Mouse (Mus musculus): ENCODE measurements around the gene Mgst2. TPM values are rescaled to one million over a fixed set of nuclear protein-coding genes. Genes with fewer than 3 reads are reported as not detected.
A peak's percentile ranks its signal among the peaks of the same experiment; 100 is the strongest.

Gene Mgst2
- polyA plus RNA-seq, 1 experiment, result not detected

DNA sequence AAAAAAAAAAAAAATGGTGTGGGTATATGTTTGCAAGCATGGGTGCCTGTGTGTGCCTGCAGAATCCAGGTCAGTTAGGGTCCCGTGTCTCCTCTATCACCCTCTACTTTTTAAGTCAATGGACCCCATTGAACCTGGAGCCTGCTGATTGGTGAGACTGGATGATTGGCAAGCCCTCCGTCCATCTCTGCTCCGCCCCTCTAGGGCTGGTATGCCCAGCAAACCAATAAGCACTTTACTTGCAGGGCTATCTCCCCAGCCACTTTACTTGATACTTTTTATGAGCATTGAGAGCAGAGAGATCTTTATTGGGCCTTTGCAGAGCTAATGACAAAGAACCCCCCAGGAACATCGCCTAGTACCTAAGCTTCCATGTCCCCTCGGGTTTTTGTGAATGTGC, 54.3 kb downstream of the Mgst2 start:
- Histone ChIP-seq H3K4me1 (ENCODE audit: control insufficient read depth, insufficient read depth, low read length) (peaks cover 1% of the 10 kb centered on the region; the same call in 1 of the 2 replicates), H3K4me3 (ENCODE audit: insufficient read depth, low read depth, low read length) (no peak overlapping the region), H3K27ac (ENCODE audit: insufficient read depth, low read depth, low read length) (no peak overlapping the region)
- WGBS, result 84% methylated on average over 5 of the region's 5 CpGs
- TF ChIP-seq CTCF (IDR thresholded peaks at IDR 0.05; ENCODE audit: insufficient read depth, low read depth, low read length) (no peak), POLR2A (IDR thresholded peaks at IDR 0.05; ENCODE audit: insufficient read depth, low read depth, low read length) (no peak)

DNA sequence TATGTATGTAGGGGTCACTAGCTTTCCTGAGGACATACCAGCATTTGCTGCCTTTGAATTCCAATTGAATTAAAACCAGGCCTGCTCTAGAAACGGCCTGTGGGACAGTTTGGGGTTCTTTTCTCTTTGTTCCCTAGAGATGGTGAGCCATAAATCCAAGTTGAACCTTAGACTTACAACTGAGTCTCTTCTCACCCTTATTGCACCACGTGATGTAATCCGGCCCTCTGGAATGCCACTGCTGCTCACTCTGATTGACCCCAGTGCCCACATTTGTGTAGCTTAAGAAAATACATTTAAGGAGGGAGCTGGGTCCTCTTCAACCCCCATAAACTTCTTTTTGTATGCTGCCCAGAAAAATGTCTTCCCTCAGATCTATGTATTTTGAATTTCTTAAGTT, 57.3 kb downstream of the Mgst2 start:
- H3K4me3 ChIP-seq (ENCODE audit: insufficient read depth, low read depth, low read length), result no peak overlapping the region
- no peak for TF ChIP-seq POLR2A (IDR thresholded peaks at IDR 0.05; ENCODE audit: insufficient read depth, low read depth, low read length)
- no peak for TF ChIP-seq CTCF (IDR thresholded peaks at IDR 0.05; ENCODE audit: insufficient read depth, low read depth, low read length)
- H3K27ac ChIP-seq (ENCODE audit: insufficient read depth, low read depth, low read length), result no peak overlapping the region
- WGBS, result 87% methylated on average over 3 of the region's 3 CpGs
- H3K4me1 ChIP-seq (ENCODE audit: control insufficient read depth, insufficient read depth, low read length), result no peaks in the 10 kb centered on the region

DNA sequence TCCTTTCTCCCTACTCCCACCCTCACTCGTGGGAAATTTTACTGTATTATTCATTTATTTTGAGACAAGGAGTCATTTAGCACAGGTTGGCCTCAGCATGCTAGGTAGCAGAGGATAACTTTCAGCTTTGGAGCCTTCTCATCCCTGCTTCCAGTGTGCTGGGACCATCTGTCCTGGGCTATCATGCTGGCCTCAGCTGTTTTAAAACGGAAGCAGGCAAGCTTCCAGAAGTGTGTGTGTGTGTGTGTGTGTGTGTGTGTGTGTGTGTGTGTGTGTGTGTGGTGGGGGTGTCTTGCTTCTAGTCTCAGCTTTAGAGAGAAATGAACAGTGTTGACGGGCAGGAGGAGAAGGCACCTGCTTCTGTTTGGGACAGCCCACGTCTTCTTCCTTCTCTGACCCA, 57.7 kb downstream of the Mgst2 start:
- WGBS, result 75% methylated on average over 4 of the region's 4 CpGs

DNA sequence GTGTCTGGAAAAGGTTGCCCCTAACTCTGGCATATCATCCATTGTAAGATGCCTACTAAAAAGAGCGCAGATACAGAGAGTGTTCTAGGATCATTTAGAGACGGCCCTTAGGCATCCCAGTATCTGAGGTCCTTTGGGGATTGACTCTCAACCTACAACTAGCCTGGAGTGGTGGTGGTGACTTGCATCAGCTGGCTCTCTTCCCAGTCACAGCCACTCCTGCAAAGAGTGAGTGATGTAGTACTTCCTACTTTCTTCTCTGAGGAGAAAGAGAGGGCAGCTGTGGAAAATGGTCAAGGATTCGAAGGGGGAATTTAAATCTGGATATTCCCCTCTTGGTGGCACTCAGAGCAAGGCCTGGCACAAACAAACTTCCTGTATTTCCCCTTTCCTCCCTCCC, 59.2 kb downstream of the Mgst2 start:
- TF ChIP-seq POLR2A (IDR thresholded peaks at IDR 0.05; ENCODE audit: insufficient read depth, low read depth, low read length) (no peak), CTCF (IDR thresholded peaks at IDR 0.05; ENCODE audit: insufficient read depth, low read depth, low read length) (no peak)
- Histone ChIP-seq H3K4me3 (ENCODE audit: insufficient read depth, low read depth, low read length) (no peak overlapping the region), H3K4me1 (ENCODE audit: control insufficient read depth, insufficient read depth, low read length) (no peaks in the 10 kb centered on the region), H3K27ac (ENCODE audit: insufficient read depth, low read depth, low read length) (no peak overlapping the region)
- 86% methylated on average over 3 of the region's 3 CpGs for WGBS

More for the DNA sequence above, 57.7 kb downstream of the Mgst2 start:
- H3K27ac ChIP-seq (ENCODE audit: insufficient read depth, low read depth, low read length), result no peak overlapping the region
- TF ChIP-seq CTCF (IDR thresholded peaks at IDR 0.05; ENCODE audit: insufficient read depth, low read depth, low read length), result no peak
- TF ChIP-seq POLR2A (IDR thresholded peaks at IDR 0.05; ENCODE audit: insufficient read depth, low read depth, low read length), result no peak
- H3K4me3 ChIP-seq (ENCODE audit: insufficient read depth, low read depth, low read length), result no peak overlapping the region
- H3K4me1 ChIP-seq (ENCODE audit: control insufficient read depth, insufficient read depth, low read length), result no peaks in the 10 kb centered on the region

DNA sequence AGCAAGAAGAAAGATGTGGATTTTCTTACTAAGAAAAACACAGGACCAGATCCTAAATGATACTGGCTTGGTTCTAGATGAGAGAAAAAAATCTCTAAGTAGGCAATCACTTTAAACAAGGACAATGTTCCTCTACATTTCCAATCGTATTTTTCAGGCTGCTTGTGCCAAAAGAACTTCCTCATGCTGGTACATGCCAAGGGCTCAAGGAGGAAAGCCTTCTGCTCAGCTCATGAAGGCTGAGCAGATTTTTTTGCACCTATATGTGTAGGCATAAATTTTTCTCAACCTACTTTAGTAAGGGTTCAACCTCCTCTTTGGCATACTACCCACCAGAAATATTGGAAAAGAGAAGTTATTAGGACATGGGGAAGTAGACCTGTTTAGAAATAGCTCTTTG, 59.8 kb downstream of the Mgst2 start:
- WGBS, result 56% methylated on average over 1 of the region's 1 CpGs
- Histone ChIP-seq H3K4me1 (ENCODE audit: control insufficient read depth, insufficient read depth, low read length) (no peaks in the 10 kb centered on the region), H3K27ac (ENCODE audit: insufficient read depth, low read depth, low read length) (no peak overlapping the region), H3K4me3 (ENCODE audit: insufficient read depth, low read depth, low read length) (no peak overlapping the region)
- TF ChIP-seq POLR2A (IDR thresholded peaks at IDR 0.05; ENCODE audit: insufficient read depth, low read depth, low read length), result no peak
- TF ChIP-seq CTCF (IDR thresholded peaks at IDR 0.05; ENCODE audit: insufficient read depth, low read depth, low read length), result no peak

DNA sequence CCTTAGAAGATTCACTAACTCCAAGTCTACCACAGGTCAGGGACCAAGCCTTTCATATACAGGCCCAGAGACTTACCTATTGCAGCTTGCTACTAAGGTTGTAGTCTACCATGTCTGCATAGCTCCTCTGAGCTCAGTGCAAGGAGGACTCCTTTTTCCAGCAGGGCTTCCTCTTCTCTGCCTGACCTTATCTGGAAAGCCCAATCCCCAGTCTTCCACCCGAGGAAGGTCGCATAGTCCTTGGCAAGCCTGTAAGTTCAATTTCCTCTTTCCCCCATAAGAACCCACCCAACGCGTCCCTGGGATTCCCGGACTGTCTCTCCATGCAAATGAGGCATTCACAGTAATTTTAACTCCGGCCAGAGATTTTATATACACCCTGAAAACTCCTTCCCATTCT, 66.1 kb downstream of the Mgst2 start:
- H3K4me3 ChIP-seq (ENCODE audit: insufficient read depth, low read depth, low read length), result no peak overlapping the region
- H3K4me1 ChIP-seq (ENCODE audit: control insufficient read depth, insufficient read depth, low read length), result peaks cover 12% of the 10 kb centered on the region
- H3K27ac ChIP-seq (ENCODE audit: insufficient read depth, low read depth, low read length), result no peak overlapping the region
- no peak for TF ChIP-seq CTCF (IDR thresholded peaks at IDR 0.05; ENCODE audit: insufficient read depth, low read depth, low read length)
- no peak for TF ChIP-seq POLR2A (IDR thresholded peaks at IDR 0.05; ENCODE audit: insufficient read depth, low read depth, low read length)
- WGBS, result 91% methylated on average over 6 of the region's 6 CpGs

DNA sequence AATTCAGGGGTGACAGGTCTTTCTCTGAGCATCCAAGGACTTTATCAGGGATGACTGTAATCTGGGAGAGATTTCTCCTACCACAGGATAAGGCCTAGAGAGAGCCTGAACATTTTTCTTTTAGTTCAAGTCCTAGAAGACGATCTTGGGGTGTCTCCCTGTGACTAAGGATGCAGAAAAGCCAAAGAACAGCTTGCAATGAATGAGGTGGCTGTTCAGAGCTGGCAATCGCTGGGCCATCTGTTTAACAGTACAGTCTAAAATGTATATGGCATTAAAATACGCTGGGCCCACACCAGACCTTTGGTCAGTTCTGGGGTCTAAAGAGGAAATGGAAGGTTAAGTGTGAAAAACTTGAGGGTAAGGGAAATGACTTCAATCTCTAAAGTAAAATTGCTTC, 67.3 kb downstream of the Mgst2 start:
- WGBS, result 59% methylated on average over 3 of the region's 3 CpGs
- H3K27ac ChIP-seq (ENCODE audit: insufficient read depth, low read depth, low read length), result peak overlapping the region; percentile 21; the same call in 1 of the 2 replicates
- peaks cover 12% of the 10 kb centered on the region for H3K4me1 ChIP-seq (ENCODE audit: control insufficient read depth, insufficient read depth, low read length)
- no peak for TF ChIP-seq POLR2A (IDR thresholded peaks at IDR 0.05; ENCODE audit: insufficient read depth, low read depth, low read length)
- TF ChIP-seq CTCF (IDR thresholded peaks at IDR 0.05; ENCODE audit: insufficient read depth, low read depth, low read length), result no peak
- H3K4me3 ChIP-seq (ENCODE audit: insufficient read depth, low read depth, low read length), result no peak overlapping the region

DNA sequence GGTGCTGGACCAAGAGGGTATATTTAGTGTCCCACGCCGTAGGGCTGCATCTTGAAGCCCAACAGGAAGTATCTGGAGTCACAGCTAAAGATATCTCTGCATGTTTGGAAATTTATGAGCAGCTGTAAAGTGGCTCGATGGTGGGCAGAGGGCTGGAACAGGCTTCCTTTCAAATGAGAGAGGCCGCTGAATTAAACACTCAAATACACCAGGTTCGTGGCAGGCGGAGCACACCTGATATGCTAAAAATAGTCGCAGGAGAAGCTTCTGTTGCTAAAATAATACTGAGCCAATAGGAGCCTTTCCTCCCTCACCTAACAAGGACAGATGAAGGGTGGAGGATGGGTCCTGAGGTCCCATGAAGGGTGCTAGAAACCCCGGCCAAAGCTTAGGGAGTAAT, 67.8 kb downstream of the Mgst2 start:
- 53% methylated on average over 8 of the region's 8 CpGs for WGBS
- TF ChIP-seq CTCF (IDR thresholded peaks at IDR 0.05; ENCODE audit: insufficient read depth, low read depth, low read length) (no peak), POLR2A (IDR thresholded peaks at IDR 0.05; ENCODE audit: insufficient read depth, low read depth, low read length) (no peak)
- no peak overlapping the region; the same call in 1 of the 2 replicates for H3K27ac ChIP-seq (ENCODE audit: insufficient read depth, low read depth, low read length)
- no peak overlapping the region for H3K4me3 ChIP-seq (ENCODE audit: insufficient read depth, low read depth, low read length)
- peaks cover 13% of the 10 kb centered on the region for H3K4me1 ChIP-seq (ENCODE audit: control insufficient read depth, insufficient read depth, low read length)

GRCm38 (mm10) chr3:51728456-51728855, 68.3 kb downstream of the Mgst2 start:
- WGBS, result 68% methylated on average over 12 of the region's 12 CpGs
- H3K4me1 ChIP-seq (ENCODE audit: control insufficient read depth, insufficient read depth, low read length), result peaks cover 14% of the 10 kb centered on the region
- TF ChIP-seq CTCF (IDR thresholded peaks at IDR 0.05; ENCODE audit: insufficient read depth, low read depth, low read length) (no peak), POLR2A (IDR thresholded peaks at IDR 0.05; ENCODE audit: insufficient read depth, low read depth, low read length) (no peak)
- no peak overlapping the region; the same call in 1 of the 2 replicates for H3K27ac ChIP-seq (ENCODE audit: insufficient read depth, low read depth, low read length)
- H3K4me3 ChIP-seq (ENCODE audit: insufficient read depth, low read depth, low read length), result no peak overlapping the region
